Mouse (Mus musculus): ENCODE measurements at regions not wholly inside any gene's neighbourhood (a gene's known extent, or its start where the extent isn't known, plus 50 kb on each side); places are given as distances from the start of the nearest gene placed in this dataset.

DNA sequence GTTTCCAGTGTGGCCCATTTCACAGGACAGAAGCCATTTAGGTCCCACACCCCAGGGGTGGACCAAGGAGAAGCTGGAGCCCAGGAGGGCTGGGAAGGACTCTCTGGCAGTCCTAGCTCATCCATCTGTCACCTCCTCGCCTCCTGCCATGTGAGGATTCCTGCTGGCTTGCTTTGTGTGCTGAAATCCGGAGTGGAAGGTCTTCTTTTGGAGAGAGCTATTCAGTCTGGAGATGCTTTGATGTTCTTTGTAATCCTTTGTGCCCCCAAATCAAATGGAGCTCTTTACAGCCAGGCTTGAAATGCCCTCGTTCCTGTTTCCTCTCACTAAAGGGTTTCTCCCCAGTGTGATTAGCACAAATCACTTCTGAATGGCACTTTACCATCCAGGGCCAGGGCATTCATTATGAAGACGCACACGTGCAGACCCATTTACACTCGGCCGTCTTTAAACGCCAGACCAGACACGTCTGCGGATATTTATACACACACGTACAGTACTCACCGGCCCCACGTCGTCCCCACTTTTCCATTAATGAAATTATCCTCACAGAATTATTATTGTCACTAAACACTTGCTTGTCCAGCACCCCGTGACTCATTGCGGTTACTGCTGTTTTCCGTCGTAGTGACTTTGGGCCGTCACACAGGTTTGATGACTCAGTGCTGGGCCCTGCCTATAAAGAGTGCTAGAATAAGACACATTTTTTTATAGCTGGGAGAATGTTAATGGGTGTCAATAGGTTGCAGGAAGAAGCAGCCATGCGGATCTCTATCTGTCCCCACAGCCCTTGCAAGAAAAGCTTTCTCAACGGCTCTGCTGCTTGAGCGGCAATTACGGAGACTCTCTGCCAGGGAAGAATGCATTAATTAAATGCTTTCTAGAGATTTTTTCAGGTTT is 356.0 kb upstream of the Kcnab2 start:
- TF ChIP-seq CTCF (IDR thresholded peaks at IDR 0.05; ENCODE audit: control insufficient read depth, insufficient read depth, insufficient read length) (no peak), USF1 (IDR thresholded peaks at IDR 0.05; ENCODE audit: low read depth) (no peak), MYOD1 (IDR thresholded peaks at IDR 0.05; ENCODE audit: control insufficient read depth, insufficient read length, low read depth) (no peak), CEBPB (IDR thresholded peaks at IDR 0.05; ENCODE audit: low read depth) (no peak), MAX (IDR thresholded peaks at IDR 0.05) (no peak), FOSL1 (IDR thresholded peaks at IDR 0.05; ENCODE audit: insufficient read depth, low read length, poor library complexity, severe bottlenecking) (no peak)

Measured in C2C12 (cell line).